Mouse (Mus musculus): Measurements from ENCODE around the gene Golga7b.

The Golga7b gene

GRCm38 (mm10) chr19:42247519-42247918, at the start of gene Golga7b:
Gene Golga7b (plus strand): TSS chr19:42247574.
- peak; percentile 94 for DNase-seq (ENCODE audit: extremely low read depth, low read depth)

GRCm38 (mm10) chr19:42198026-42198425, 49.3 kb upstream of the Golga7b start:
- no peak for DNase-seq (ENCODE audit: extremely low read depth, low read depth)

- DNase-seq (ENCODE audit: extremely low read depth, low read depth): no peak
Observed at GRCm38 (mm10) chr19:42201696-42202381, 45.5 kb upstream of the Golga7b start, which contains the start of gene Sfrp5. Gene Sfrp5 (minus strand): TSS chr19:42202252.

GRCm38 (mm10) chr19:42202467-42202866, 44.9 kb upstream of the Golga7b start:
- peak; percentile 44 for DNase-seq (ENCODE audit: extremely low read depth, low read depth)

- no peak for DNase-seq (ENCODE audit: extremely low read depth, low read depth)
Observed at GRCm38 (mm10) chr19:42204306-42204705, 43.1 kb upstream of the Golga7b start.

GRCm38 (mm10) chr19:42205201-42205600, 42.2 kb upstream of the Golga7b start:
- no peak for DNase-seq (ENCODE audit: extremely low read depth, low read depth)

- no peak for DNase-seq (ENCODE audit: extremely low read depth, low read depth)
Observed at GRCm38 (mm10) chr19:42209485-42209884, 37.9 kb upstream of the Golga7b start.

- DNase-seq (ENCODE audit: extremely low read depth, low read depth): no peak
Observed at GRCm38 (mm10) chr19:42209976-42210375, 37.4 kb upstream of the Golga7b start.

- no peak for DNase-seq (ENCODE audit: extremely low read depth, low read depth)
Observed at GRCm38 (mm10) chr19:42211936-42212335, 35.4 kb upstream of the Golga7b start.

GRCm38 (mm10) chr19:42214601-42215000, 32.8 kb upstream of the Golga7b start:
- no peak for DNase-seq (ENCODE audit: extremely low read depth, low read depth)

- DNase-seq (ENCODE audit: extremely low read depth, low read depth): no peak
Observed at GRCm38 (mm10) chr19:42216699-42217373, 30.5 kb upstream of the Golga7b start.

GRCm38 (mm10) chr19:42217374-42217763, 30.0 kb upstream of the Golga7b start:
- DNase-seq (ENCODE audit: extremely low read depth, low read depth): peak; percentile 34

GRCm38 (mm10) chr19:42226451-42226850, 20.9 kb upstream of the Golga7b start:
- DNase-seq (ENCODE audit: extremely low read depth, low read depth): no peak

- peak; percentile 79 for DNase-seq (ENCODE audit: extremely low read depth, low read depth)
Observed at GRCm38 (mm10) chr19:42229499-42230287, 17.7 kb upstream of the Golga7b start.

GRCm38 (mm10) chr19:42230288-42230568, 17.1 kb upstream of the Golga7b start:
- DNase-seq (ENCODE audit: extremely low read depth, low read depth): peak; percentile 91

- DNase-seq (ENCODE audit: extremely low read depth, low read depth): no peak
Observed at GRCm38 (mm10) chr19:42230986-42231385, 16.4 kb upstream of the Golga7b start.

- DNase-seq (ENCODE audit: extremely low read depth, low read depth): no peak
Observed at GRCm38 (mm10) chr19:42237602-42238340, 9.6 kb upstream of the Golga7b start.

- no peak for DNase-seq (ENCODE audit: extremely low read depth, low read depth)
Observed at GRCm38 (mm10) chr19:42238341-42238715, 9.0 kb upstream of the Golga7b start.

GRCm38 (mm10) chr19:42240881-42241280, 6.5 kb upstream of the Golga7b start:
- no peak for DNase-seq (ENCODE audit: extremely low read depth, low read depth)

- no peak for DNase-seq (ENCODE audit: extremely low read depth, low read depth)
Observed at GRCm38 (mm10) chr19:42243401-42243800, 4.0 kb upstream of the Golga7b start.

GRCm38 (mm10) chr19:42246626-42247025, 748 bp upstream of the Golga7b start:
- DNase-seq (ENCODE audit: extremely low read depth, low read depth): peak; percentile 89

All from MEL-GATA-1-ER (cell line).